Mouse (Mus musculus) forebrain, postnatal 0 days (tissue): ENCODE data around the gene Pan3. TPM values are rescaled to one million over a fixed set of nuclear protein-coding genes. Genes with fewer than 3 reads are reported as not detected.

Experiments
- ATAC-seq: fragments of 200-750 bp; cut with Nextera tagmentation; 2 replicates; pipeline ENCODE4 v1.8.0; 2017; ENCODE audit warnings: mild to moderate bottlenecking, moderate library complexity
- DNase-seq: peaks from one replicate; pipeline ENCODE4 v3.0.0-alpha.2; 2015
- H3K27ac ChIP-seq: fragments of 300-500 bp; sonication (generic); 2 replicates; pipeline ENCODE4 v1.5.1; 2014; ENCODE audit warnings: low read depth, mild to moderate bottlenecking, antibody characterized with exemption, low read length, moderate library complexity, mixed read lengths
- H3K27me3 ChIP-seq: fragments of 300-500 bp; sonication (generic); 2 replicates; pipeline ENCODE4 v1.6.1; 2014; ENCODE audit warnings: mild to moderate bottlenecking, low read length, mixed read lengths; ENCODE audit not compliant: insufficient read depth
- H3K36me3 ChIP-seq: fragments of 300-500 bp; sonication (generic); 2 replicates; pipeline ENCODE4 v1.6.1; 2014; ENCODE audit warnings: mild to moderate bottlenecking, moderate library complexity; ENCODE audit not compliant: insufficient read depth
- H3K4me1 ChIP-seq: fragments of 300-500 bp; sonication (generic); 2 replicates; pipeline ENCODE4 v1.6.1; 2014; ENCODE audit warnings: antibody characterized with exemption; ENCODE audit not compliant: insufficient read depth
- H3K4me2 ChIP-seq: fragments of 300-500 bp; sonication (generic); 2 replicates; pipeline ENCODE4 v1.6.1; 2014; ENCODE audit warnings: low read depth, mild to moderate bottlenecking, moderate library complexity
- H3K4me3 ChIP-seq: fragments of 300-500 bp; sonication (generic); 2 replicates; pipeline ENCODE4 v1.5.1; 2014; ENCODE audit warnings: low read depth, low read length, mixed read lengths
- H3K9ac ChIP-seq: fragments of 300-500 bp; sonication (generic); 2 replicates; pipeline ENCODE4 v1.6.1; 2014; ENCODE audit warnings: mild to moderate bottlenecking
- H3K9me3 ChIP-seq: fragments of 300-500 bp; sonication (generic); 2 replicates; pipeline ENCODE4 v1.6.1; 2016; ENCODE audit warnings: low read length
- CTCF ChIP-seq: sonication (generic); IDR thresholded peaks from 2 replicates; pipeline ENCODE4 v1.5.1; 2016; ENCODE audit warnings: antibody characterized with exemption, control low read depth, low read depth
- WGBS: fragments of 180-500 bp; shearing (Covaris S2); extraction: QIAGEN DNeasy Blood & Tissue Kit; methylation state at CpG from one replicate; pipeline ENCODE4 v1.1.7; 2014; 5-methylcytosine and 5-hydroxymethylcytosine counted together
- polyA plus RNA-seq: library from polyadenylated mRNA; unstranded; fragments of >200 nt; fragmentation: Nextera tagmentation; extraction: Ambion mirVana; gene quantifications from 2 replicates; pipeline ENCODE4 v1.2.1, GENCODE M21; 2015
- total RNA-seq: library from RNA; depleted of rRNA; stranded (reverse); fragments of >200 nt; gene quantifications from 2 replicates; pipeline ENCODE4 v1.2.3, GENCODE M21; 2014

Gene Pan3
- total and polyA plus RNA-seq, 2 experiments from 2014 or later: 52.6 to 68.0 TPM

DNA sequence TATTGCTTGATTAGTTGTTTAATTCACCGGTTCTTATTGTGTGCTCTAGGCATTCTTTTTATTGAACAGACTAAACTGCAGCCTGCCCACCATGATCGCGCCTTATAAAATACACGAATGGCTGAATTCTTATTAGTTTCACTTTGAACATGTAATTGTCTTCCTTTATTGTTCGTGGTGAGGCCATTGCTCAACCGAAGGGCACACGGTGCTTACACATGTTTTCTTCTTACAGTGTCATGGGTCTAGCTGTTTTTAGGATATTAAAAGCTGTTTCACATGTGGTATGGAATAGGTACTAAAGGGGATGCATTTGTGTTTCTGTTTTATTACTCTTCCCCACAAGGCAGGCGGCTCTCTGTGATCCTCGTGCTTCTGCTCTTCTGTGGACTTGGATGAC, 81.4 kb downstream of the Pan3 start:
- H3K9ac ChIP-seq: no peak overlapping the region
- no peaks in the 10 kb centered on the region for H3K9me3 ChIP-seq
- H3K4me3 ChIP-seq: no peak overlapping the region
- H3K4me1 ChIP-seq: no peaks in the 10 kb centered on the region
- no peak for DNase-seq
- H3K27me3 ChIP-seq: no peaks in the 10 kb centered on the region
- H3K27ac ChIP-seq: no peak overlapping the region
- TF ChIP-seq CTCF: no peak
- 85% methylated on average over 9 of the region's 9 CpGs for WGBS
- H3K4me2 ChIP-seq: no peak overlapping the region
- ATAC-seq: no peak
- H3K36me3 ChIP-seq: no peaks in the 10 kb centered on the region

- H3K36me3 ChIP-seq: peaks cover 14% of the 10 kb centered on the region
- no peak for TF ChIP-seq CTCF
- H3K9me3 ChIP-seq: no peaks in the 10 kb centered on the region
- DNase-seq: no peak
- no peaks in the 10 kb centered on the region for H3K27me3 ChIP-seq
- no peak overlapping the region for H3K27ac ChIP-seq
- WGBS: 91% methylated on average over 6 of the region's 6 CpGs
- no peak overlapping the region for H3K9ac ChIP-seq
- no peak for ATAC-seq
- no peak overlapping the region for H3K4me2 ChIP-seq
- H3K4me1 ChIP-seq: no peaks in the 10 kb centered on the region
- H3K4me3 ChIP-seq: no peak overlapping the region
Observed at GRCm38 (mm10) chr5:147527006-147527405, 97.0 kb downstream of the Pan3 start.

DNA sequence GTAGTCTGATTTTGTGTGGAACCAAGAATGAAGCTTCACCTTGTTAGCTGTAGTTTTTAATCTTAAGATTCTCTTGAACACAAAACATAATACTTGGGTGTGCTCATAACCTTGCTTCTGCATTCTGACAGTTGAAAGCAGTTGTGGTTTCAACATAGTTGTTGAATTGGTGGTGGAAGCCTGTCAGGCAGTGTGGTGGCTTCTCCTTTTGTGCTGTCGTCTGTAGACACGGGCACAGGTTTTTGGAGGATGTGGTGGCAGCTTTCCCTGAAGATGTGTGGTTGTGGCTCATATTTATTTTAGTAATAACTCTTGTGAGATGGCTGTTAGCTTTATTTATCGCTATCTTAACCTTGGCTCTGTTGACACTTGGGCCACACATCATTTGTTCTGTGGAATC, 97.8 kb downstream of the Pan3 start:
- no peak overlapping the region for H3K27ac ChIP-seq
- DNase-seq: no peak
- no peak overlapping the region for H3K4me2 ChIP-seq
- no peak for ATAC-seq
- H3K4me1 ChIP-seq: no peaks in the 10 kb centered on the region
- no peaks in the 10 kb centered on the region for H3K9me3 ChIP-seq
- H3K27me3 ChIP-seq: no peaks in the 10 kb centered on the region
- H3K36me3 ChIP-seq: peaks cover 14% of the 10 kb centered on the region
- no peak overlapping the region for H3K4me3 ChIP-seq
- no peak overlapping the region for H3K9ac ChIP-seq
- TF ChIP-seq CTCF: no peak
- 88% methylated on average over 3 of the region's 3 CpGs for WGBS

- H3K4me3 ChIP-seq: no peak overlapping the region
- 94% methylated on average over 6 of the region's 6 CpGs for WGBS
- no peak for ATAC-seq
Observed at GRCm38 (mm10) chr5:147532031-147532430, 102.1 kb downstream of the Pan3 start.

DNA sequence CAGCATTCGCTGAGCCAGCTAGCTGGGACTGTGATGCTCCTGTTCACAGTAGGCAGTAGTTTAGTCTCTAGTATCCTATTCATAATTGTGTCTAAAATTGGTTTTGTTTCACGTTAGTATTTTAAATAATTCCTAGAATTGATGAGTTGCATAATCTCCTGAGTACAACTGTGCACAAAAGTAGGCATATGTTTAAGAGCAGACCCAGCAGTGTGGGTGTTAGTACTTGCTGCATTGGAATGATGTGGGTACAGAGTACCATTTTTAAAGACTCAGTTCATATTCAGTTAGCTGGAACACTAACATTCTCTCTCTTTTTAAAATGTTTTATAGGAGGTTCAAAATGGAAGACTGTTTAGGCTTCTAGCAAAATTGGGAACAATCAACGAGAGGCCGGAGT, 109.4 kb downstream of the Pan3 start:
- Histone ChIP-seq H3K36me3 (peaks cover 31% of the 10 kb centered on the region), H3K4me2 (no peak overlapping the region), H3K27me3 (no peaks in the 10 kb centered on the region), H3K9me3 (no peaks in the 10 kb centered on the region), H3K4me1 (no peaks in the 10 kb centered on the region), H3K9ac (no peak overlapping the region), H3K4me3 (no peak overlapping the region), H3K27ac (no peak overlapping the region)
- ATAC-seq (no peak), DNase-seq (no peak)
- no peak for TF ChIP-seq CTCF
- WGBS: 87% methylated on average over 4 of the region's 4 CpGs

More at GRCm38 (mm10) chr5:147532031-147532430, 102.1 kb downstream of the Pan3 start:
- no peak overlapping the region for H3K9ac ChIP-seq
- H3K4me1 ChIP-seq: no peaks in the 10 kb centered on the region
- DNase-seq: no peak
- no peak for TF ChIP-seq CTCF
- H3K4me2 ChIP-seq: no peak overlapping the region
- H3K27me3 ChIP-seq: no peaks in the 10 kb centered on the region
- H3K27ac ChIP-seq: no peak overlapping the region
- peaks cover 8% of the 10 kb centered on the region; the same call in 1 of the 2 replicates for H3K36me3 ChIP-seq
- no peaks in the 10 kb centered on the region for H3K9me3 ChIP-seq

GRCm38 (mm10) chr5:147539815-147540214, 109.9 kb downstream of the Pan3 start:
- TF ChIP-seq CTCF: no peak
- Histone ChIP-seq H3K36me3 (peaks cover 31% of the 10 kb centered on the region), H3K27me3 (no peaks in the 10 kb centered on the region), H3K9ac (no peak overlapping the region), H3K4me1 (no peaks in the 10 kb centered on the region), H3K9me3 (no peaks in the 10 kb centered on the region), H3K4me2 (no peak overlapping the region), H3K27ac (no peak overlapping the region), H3K4me3 (no peak overlapping the region)
- WGBS: 95% methylated on average over 4 of the region's 4 CpGs
- DNase-seq (no peak), ATAC-seq (no peak)

DNA sequence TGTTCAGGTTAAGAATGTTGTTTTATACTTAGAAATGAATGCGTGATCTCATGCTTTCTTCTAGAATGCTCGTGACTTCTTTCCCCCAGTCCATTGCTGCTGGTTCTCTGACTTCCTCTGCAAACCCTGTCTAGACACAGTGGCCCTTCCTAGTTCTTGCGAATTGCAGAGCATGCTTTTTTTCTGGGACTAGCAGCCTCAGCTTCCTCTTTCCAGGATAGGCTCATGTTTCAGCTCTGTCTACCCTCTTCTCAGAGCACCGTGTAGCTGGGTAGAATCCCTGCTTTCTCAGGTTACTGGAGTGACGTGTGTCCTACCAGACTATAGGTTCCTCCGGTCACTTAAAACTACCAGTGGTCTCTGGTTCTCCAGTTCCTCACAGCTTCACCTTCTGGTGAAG, 112.3 kb downstream of the Pan3 start:
- Histone ChIP-seq H3K9me3 (no peaks in the 10 kb centered on the region), H3K27ac (no peak overlapping the region), H3K9ac (no peak overlapping the region), H3K27me3 (no peaks in the 10 kb centered on the region), H3K36me3 (peaks cover 40% of the 10 kb centered on the region), H3K4me2 (no peak overlapping the region), H3K4me3 (no peak overlapping the region), H3K4me1 (no peaks in the 10 kb centered on the region)
- ATAC-seq (no peak), DNase-seq (no peak)
- WGBS: 93% methylated on average over 6 of the region's 6 CpGs
- TF ChIP-seq CTCF: no peak

DNA sequence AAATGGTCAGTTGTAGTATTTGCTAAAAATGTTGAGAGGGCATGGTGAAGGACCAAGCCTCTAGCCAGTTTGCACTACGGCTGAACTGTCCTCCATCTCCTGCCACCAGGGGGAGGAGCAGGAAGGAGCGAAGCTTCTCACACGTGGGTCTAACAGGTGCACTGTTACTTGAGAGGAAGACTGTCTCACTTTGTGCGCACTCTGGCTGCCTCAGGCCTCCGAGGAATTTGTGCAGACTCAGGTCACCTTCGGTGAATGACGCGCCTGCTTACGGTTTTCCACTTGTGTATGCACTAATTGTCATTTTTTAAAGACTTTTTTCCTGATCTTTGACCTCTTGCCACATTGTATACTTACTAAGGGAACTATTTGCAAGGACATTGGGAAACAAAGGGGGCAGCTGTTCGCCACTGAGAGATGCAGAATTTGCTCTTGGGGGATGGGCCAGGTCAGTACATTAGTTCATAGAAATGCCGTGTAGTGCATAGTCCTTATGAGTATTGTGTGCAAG, 115.8 kb downstream of the Pan3 start:
- Histone ChIP-seq H3K9ac (no peak overlapping the region), H3K4me2 (no peak overlapping the region), H3K9me3 (no peaks in the 10 kb centered on the region), H3K4me3 (no peak overlapping the region), H3K36me3 (peaks cover 51% of the 10 kb centered on the region), H3K27me3 (no peaks in the 10 kb centered on the region), H3K27ac (no peak overlapping the region), H3K4me1 (no peaks in the 10 kb centered on the region)
- no peak for DNase-seq
- peak; percentile 66 for TF ChIP-seq CTCF
- WGBS: 70% methylated on average over 11 of the region's 11 CpGs
- ATAC-seq: no peak
